In genomic region chr6:124779984-124780416, GRCm38 (mm10) we compare ENCODE assay signal across 9 mouse cellular contexts. TPM values are rescaled to one million over a fixed set of nuclear protein-coding genes. Genes with fewer than 3 reads are reported as not detected.
DNase-seq lines count a peak whose midpoint lies in the region; ATAC-seq lines count a peak whose summit lies in the region.
"Had no signal": no experiment of that assay in that cellular context is flagged by ENCODE, and none has a peak within 500 bp of the region (broad histone marks: within the 10 kb centered on the region; RNA-seq: fewer than 3 reads in every experiment).

No protein-coding gene starts in this region.

- peaks cover 6% of the 10 kb centered on the region; the same call in 1 of the 2 replicates for H3K27me3 ChIP-seq in kidney, embryonic 14.5 days (ENCODE audit: control insufficient read depth, insufficient read depth, low read length)
- no peaks in the 10 kb centered on the region for H3K27me3 ChIP-seq in embryonic facial prominence, embryonic 14.5 days (replicated peaks; ENCODE audit: control insufficient read depth, insufficient read depth, low read length)
- no peaks in the 10 kb centered on the region for H3K27me3 ChIP-seq in neural tube, embryonic 11.5 days (ENCODE audit: control insufficient read depth, insufficient read depth, low read length)

- H3K9ac ChIP-seq in kidney, embryonic 14.5 days (ENCODE audit: low read depth, low read length) = peak overlapping the region; percentile 19
- H3K9ac ChIP-seq in embryonic facial prominence, embryonic 14.5 days (ENCODE audit: low read depth, low read length) = peak overlapping the region; percentile 52
- no peak overlapping the region for H3K9ac ChIP-seq in neural tube, embryonic 11.5 days (ENCODE audit: low read length)

- DNase-seq in kidney, adult 18-20 months = no peak
- no peak for DNase-seq in embryonic facial prominence, embryonic 14.5 days (ENCODE audit: low spot score)
- peak; percentile 53 to 59 for DNase-seq in kidney, postnatal 25 days
- DNase-seq in neural tube, embryonic 11.5 days (ENCODE audit: low spot score) = no peak
- no peak for DNase-seq in left cerebral cortex, adult 18-20 months (ENCODE audit: low spot score in 2 of 2)
- no peak for DNase-seq in urinary bladder, adult 18-20 months (ENCODE audit: low spot score in 2 of 2)
- no peak for DNase-seq in urinary bladder, postnatal 25 days (ENCODE audit: low spot score)

- no peak for ATAC-seq in kidney, embryonic 14.5 days (ENCODE audit: low FRiP score, low TSS enrichment)
- ATAC-seq in embryonic facial prominence, embryonic 14.5 days (ENCODE audit: low read depth) = no peak
- no peak for ATAC-seq in neural tube, embryonic 11.5 days (ENCODE audit: insufficient read depth, low FRiP score, low TSS enrichment)
- ATAC-seq: Patski had no signal

- peaks cover 8% of the 10 kb centered on the region; the same call in 1 of the 2 replicates for H3K4me1 ChIP-seq in kidney, embryonic 14.5 days (ENCODE audit: control insufficient read depth, insufficient read depth, low read length)
- peaks cover 17% of the 10 kb centered on the region for H3K4me1 ChIP-seq in embryonic facial prominence, embryonic 14.5 days (ENCODE audit: control insufficient read depth, insufficient read depth, low read length)
- H3K4me1 ChIP-seq in neural tube, embryonic 11.5 days (ENCODE audit: control insufficient read depth, insufficient read depth, low read length) = 0 out of 2 replicates have a peak, but pooled peaks cover 5% of the 10 kb centered on the region

- H3K27ac ChIP-seq in kidney, embryonic 14.5 days (ENCODE audit: low read depth, low read length) = no peak overlapping the region
- no peak overlapping the region for H3K27ac ChIP-seq in embryonic facial prominence, embryonic 14.5 days (replicated peaks; ENCODE audit: low read depth, low read length)
- H3K27ac ChIP-seq in neural tube, embryonic 11.5 days (ENCODE audit: low read depth, low read length) = no peak overlapping the region

- no peaks in the 10 kb centered on the region for H3K36me3 ChIP-seq in kidney, embryonic 14.5 days (ENCODE audit: control insufficient read depth, insufficient read depth, low read length)
- no peaks in the 10 kb centered on the region for H3K36me3 ChIP-seq in embryonic facial prominence, embryonic 14.5 days (ENCODE audit: control insufficient read depth, insufficient read depth, low read length)
- no peaks in the 10 kb centered on the region for H3K36me3 ChIP-seq in neural tube, embryonic 11.5 days (ENCODE audit: control insufficient read depth, insufficient read depth, low read length)

- peak overlapping the region; percentile 44 for H3K4me3 ChIP-seq in kidney, embryonic 14.5 days (ENCODE audit: low read length)
- peak overlapping the region; percentile 30 for H3K4me3 ChIP-seq in embryonic facial prominence, embryonic 14.5 days (ENCODE audit: low read depth, low read length)
- peak overlapping the region; percentile 32 for H3K4me3 ChIP-seq in neural tube, embryonic 11.5 days (ENCODE audit: low read depth, low read length)

- peak overlapping the region; percentile 63 for H3K4me2 ChIP-seq in kidney, embryonic 14.5 days (replicated peaks; ENCODE audit: low read depth, low read length)
- H3K4me2 ChIP-seq in embryonic facial prominence, embryonic 14.5 days (ENCODE audit: low read depth, low read length) = peak overlapping the region; percentile 80
- H3K4me2 ChIP-seq in neural tube, embryonic 11.5 days (ENCODE audit: low read depth) = peak overlapping the region; percentile 52

- 5% methylated on average over 10 of the region's 10 CpGs for WGBS in kidney, embryonic 14.5 days
- 4% methylated on average over 10 of the region's 10 CpGs for WGBS in embryonic facial prominence, embryonic 14.5 days
- 7% methylated on average over 10 of the region's 10 CpGs for WGBS in neural tube, embryonic 11.5 days

- H3K9me3 ChIP-seq in kidney, embryonic 14.5 days (ENCODE audit: control insufficient read depth, low read length) = no peaks in the 10 kb centered on the region
- no peaks in the 10 kb centered on the region for H3K9me3 ChIP-seq in embryonic facial prominence, embryonic 14.5 days (ENCODE audit: control insufficient read depth, low read length)
- no peaks in the 10 kb centered on the region for H3K9me3 ChIP-seq in neural tube, embryonic 11.5 days (ENCODE audit: control insufficient read depth, low read length)

RNA-seq across cellular contexts. Expression of gene Lrrc23, which starts 0.5 kb away (rescaled TPM):
- 0.39 and 0.61 TPM in 2 replicates for polyA plus RNA-seq in kidney, embryonic 14.5 days (2014; fragmentation: Nextera tagmentation; extraction: Ambion mirVana)
- polyA plus RNA-seq in embryonic facial prominence, embryonic 14.5 days (2014; fragmentation: Nextera tagmentation; extraction: Ambion mirVana) = 1.9 and 13.2 TPM in 2 replicates
- 0.27 and 1.4 TPM in 2 replicates for polyA plus RNA-seq in neural tube, embryonic 11.5 days (2014; fragmentation: Nextera tagmentation; extraction: Ambion mirVana)
- 1 to 10 TPM; 1.0 to 1.1 TPM for total RNA-seq in left cerebral cortex, adult 18-20 months (2021)
- polyA plus RNA-seq: Patski had no signal

RNA-seq across cellular contexts. Expression of gene Eno2, which starts 10.5 kb away (rescaled TPM):
- 8.8 and 10.8 TPM in 2 replicates for polyA plus RNA-seq in kidney, embryonic 14.5 days (2014; fragmentation: Nextera tagmentation; extraction: Ambion mirVana)
- 10.4 and 11.2 TPM in 2 replicates for polyA plus RNA-seq in embryonic facial prominence, embryonic 14.5 days (2014; fragmentation: Nextera tagmentation; extraction: Ambion mirVana)
- 8.5 and 9.8 TPM in 2 replicates for polyA plus RNA-seq in neural tube, embryonic 11.5 days (2014; fragmentation: Nextera tagmentation; extraction: Ambion mirVana)
- 1,000 to 10,000 TPM; 1,066 to 1,067 TPM for total RNA-seq in left cerebral cortex, adult 18-20 months (2021)

RNA-seq across cellular contexts. Expression of gene Atn1, which starts 23.7 kb away (rescaled TPM):
- polyA plus RNA-seq in kidney, embryonic 14.5 days (2014; fragmentation: Nextera tagmentation; extraction: Ambion mirVana) = 17.5 and 17.7 TPM in 2 replicates
- 13.8 and 14.9 TPM in 2 replicates for polyA plus RNA-seq in embryonic facial prominence, embryonic 14.5 days (2014; fragmentation: Nextera tagmentation; extraction: Ambion mirVana)
- polyA plus RNA-seq in neural tube, embryonic 11.5 days (2014; fragmentation: Nextera tagmentation; extraction: Ambion mirVana) = 11.8 and 12.1 TPM in 2 replicates
- 100 to 1,000 TPM; 158 to 181 TPM for total RNA-seq in left cerebral cortex, adult 18-20 months (2021)

RNA-seq across cellular contexts. Expression of gene Gm45234, which starts 24.2 kb away (rescaled TPM):
- polyA plus RNA-seq in kidney, embryonic 14.5 days (2014; fragmentation: Nextera tagmentation; extraction: Ambion mirVana) = not detected in 2 replicates
- not detected in 2 replicates for polyA plus RNA-seq in embryonic facial prominence, embryonic 14.5 days (2014; fragmentation: Nextera tagmentation; extraction: Ambion mirVana)
- not detected in 2 replicates for polyA plus RNA-seq in neural tube, embryonic 11.5 days (2014; fragmentation: Nextera tagmentation; extraction: Ambion mirVana)
- 1 to 10 TPM in 1 of 2 experiments, not detected in 1; 1.4 TPM for total RNA-seq in left cerebral cortex, adult 18-20 months (2021)

RNA-seq across cellular contexts. Expression of gene Spsb2, which starts 28.5 kb away (rescaled TPM):
- polyA plus RNA-seq in kidney, embryonic 14.5 days (2014; fragmentation: Nextera tagmentation; extraction: Ambion mirVana) = 8.7 and 11.4 TPM in 2 replicates
- polyA plus RNA-seq in embryonic facial prominence, embryonic 14.5 days (2014; fragmentation: Nextera tagmentation; extraction: Ambion mirVana) = 9.1 and 10.0 TPM in 2 replicates
- polyA plus RNA-seq in neural tube, embryonic 11.5 days (2014; fragmentation: Nextera tagmentation; extraction: Ambion mirVana) = 6.3 and 6.9 TPM in 2 replicates
- 1 to 10 TPM; 4.6 to 5.7 TPM for total RNA-seq in left cerebral cortex, adult 18-20 months (2021)

Comparison
In these comparisons a context has a peak if more than half of its experiments do, and no peak if none do; other contexts are left out.
1. DNase-seq: peak in kidney, postnatal 25 days (2 of 2); none in kidney, adult 18-20 months (single experiment), embryonic facial prominence, embryonic 14.5 days (single experiment), neural tube, embryonic 11.5 days (single experiment), left cerebral cortex, adult 18-20 months (0 of 2), urinary bladder, adult 18-20 months (0 of 2) and urinary bladder, postnatal 25 days (single experiment).
2. Peak in every context shown above with its lines, with median percentiles within 50 percentile points of each other: H3K4me2 ChIP-seq and H3K4me3 ChIP-seq.